Mouse (Mus musculus): Measurements from ENCODE around the gene Cntn1. TPM values are rescaled to one million over a fixed set of nuclear protein-coding genes. Genes with fewer than 3 reads are reported as not detected.
A peak's percentile ranks its signal among the peaks of the same experiment; 100 is the strongest.

Gene Cntn1
- 81.0 TPM in 1 of 2 replicates, not detected in the other for polyA plus RNA-seq (2012; ENCODE audit: insufficient read depth, insufficient read length, low replicate concordance, missing spikeins)

DNA sequence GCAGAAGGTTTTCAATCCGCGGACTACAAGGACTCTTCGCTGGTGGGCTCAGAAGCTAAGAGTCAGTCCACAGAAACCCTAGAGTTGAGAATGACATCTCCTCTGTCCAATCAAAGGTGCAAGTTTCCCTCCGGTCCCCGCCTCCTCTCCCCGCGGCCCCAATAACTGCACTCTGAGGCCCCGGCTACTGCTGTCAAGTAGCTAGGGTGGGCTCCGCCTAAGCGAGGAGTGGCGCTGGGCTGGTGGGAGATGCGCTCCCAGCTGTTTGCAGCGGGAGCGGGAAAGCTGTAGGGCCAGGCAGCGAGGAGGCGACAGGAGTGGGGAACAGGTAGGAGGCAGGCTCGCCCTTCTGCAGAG lies at the start of gene Cntn1:
Gene Cntn1, plus strand, starts transcription at position 170 of the 357 bp plus-strand sequence.
- Histone ChIP-seq H3K4me1 (ENCODE audit: control insufficient read depth, insufficient read depth, low read length) (peaks cover 1% of the 10 kb centered on the region), H3K27ac (ENCODE audit: insufficient read depth, low read depth, low read length) (peak within 1 kb of the TSS; percentile 86), H3K4me3 (ENCODE audit: insufficient read depth, low read depth, low read length) (peak within 1 kb of the TSS; percentile 76)
- WGBS: under 1% methylated on average over 17 of the region's 17 CpGs
- TF ChIP-seq POLR2A (IDR thresholded peaks at IDR 0.05; ENCODE audit: insufficient read depth, low read depth, low read length) (peak; percentile 81), CTCF (IDR thresholded peaks at IDR 0.05; ENCODE audit: insufficient read depth, low read depth, low read length) (no peak)

DNA sequence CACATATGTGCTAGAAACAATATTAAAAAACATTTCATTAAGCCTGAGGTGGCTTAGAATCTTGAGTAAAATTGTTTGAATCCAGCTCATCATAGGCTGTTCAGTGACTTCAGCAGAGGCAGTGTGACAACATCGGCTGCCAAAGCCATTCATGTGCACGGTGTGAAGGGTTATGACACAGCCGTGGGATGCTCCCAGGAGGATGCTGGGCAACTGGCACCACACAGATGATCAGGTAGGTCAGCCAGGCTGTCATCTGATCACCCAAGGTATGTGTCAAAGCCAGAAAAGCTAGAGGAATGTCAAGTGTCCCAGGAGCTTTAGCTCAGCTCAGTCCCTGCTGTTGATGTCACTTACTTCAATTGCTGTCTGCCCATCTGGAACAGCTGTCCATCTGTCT lies 49.5 kb upstream of the Cntn1 start:
- TF ChIP-seq POLR2A (IDR thresholded peaks at IDR 0.05; ENCODE audit: insufficient read depth, low read depth, low read length) (no peak), CTCF (IDR thresholded peaks at IDR 0.05; ENCODE audit: insufficient read depth, low read depth, low read length) (no peak)
- Histone ChIP-seq H3K4me1 (ENCODE audit: control insufficient read depth, insufficient read depth, low read length) (no peaks in the 10 kb centered on the region), H3K27ac (ENCODE audit: insufficient read depth, low read depth, low read length) (no peak overlapping the region), H3K4me3 (ENCODE audit: insufficient read depth, low read depth, low read length) (no peak overlapping the region)
- WGBS: 89% methylated on average over 3 of the region's 3 CpGs

DNA sequence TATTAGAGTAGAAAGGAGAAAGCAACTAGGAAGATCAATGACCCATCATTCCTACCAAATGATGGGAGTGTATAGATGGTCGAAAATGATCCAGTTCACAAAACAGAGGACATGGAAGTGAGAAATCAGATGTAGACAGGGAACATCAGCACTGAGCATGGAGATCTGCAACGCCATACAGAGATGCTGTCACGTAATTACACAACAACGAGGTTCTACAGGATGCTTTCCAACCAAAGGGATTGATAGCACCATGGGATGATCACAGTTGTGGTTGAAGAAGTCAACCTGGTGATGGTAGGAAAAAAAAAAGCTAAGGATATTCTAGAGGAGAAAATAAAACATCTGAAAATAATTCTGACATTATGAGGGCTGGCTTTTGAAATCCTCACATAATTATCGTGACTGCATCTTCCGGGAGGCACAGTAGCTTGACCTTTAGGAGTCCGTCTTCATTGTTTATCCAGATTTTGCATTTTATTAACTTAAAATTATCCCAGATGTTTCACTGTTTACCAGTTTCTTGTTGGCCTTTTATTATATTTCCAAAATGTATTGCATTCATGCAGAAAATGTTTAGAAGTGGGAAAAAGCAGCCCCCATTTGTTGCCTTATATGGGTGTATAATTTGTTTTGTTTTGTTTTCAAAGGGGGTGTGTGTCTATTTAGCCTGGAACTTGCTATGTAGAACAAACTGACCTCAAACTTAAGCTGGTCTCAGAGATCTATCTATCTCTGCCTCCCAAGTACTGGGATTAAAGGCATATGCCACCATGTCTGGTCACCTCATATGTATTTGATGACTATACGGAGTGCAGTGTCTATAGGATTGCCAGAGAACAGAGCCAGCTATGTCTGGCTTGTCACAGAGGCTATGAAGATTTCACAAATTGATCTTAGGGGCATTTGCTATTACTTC lies 38.5 kb upstream of the Cntn1 start:
- Histone ChIP-seq H3K27ac (ENCODE audit: insufficient read depth, low read depth, low read length) (no peak overlapping the region), H3K4me1 (ENCODE audit: control insufficient read depth, insufficient read depth, low read length) (no peaks in the 10 kb centered on the region), H3K4me3 (ENCODE audit: insufficient read depth, low read depth, low read length) (no peak overlapping the region)
- 91% methylated on average over 8 of the region's 8 CpGs for WGBS
- TF ChIP-seq CTCF (IDR thresholded peaks at IDR 0.05; ENCODE audit: insufficient read depth, low read depth, low read length) (no peak), POLR2A (IDR thresholded peaks at IDR 0.05; ENCODE audit: insufficient read depth, low read depth, low read length) (no peak)

DNA sequence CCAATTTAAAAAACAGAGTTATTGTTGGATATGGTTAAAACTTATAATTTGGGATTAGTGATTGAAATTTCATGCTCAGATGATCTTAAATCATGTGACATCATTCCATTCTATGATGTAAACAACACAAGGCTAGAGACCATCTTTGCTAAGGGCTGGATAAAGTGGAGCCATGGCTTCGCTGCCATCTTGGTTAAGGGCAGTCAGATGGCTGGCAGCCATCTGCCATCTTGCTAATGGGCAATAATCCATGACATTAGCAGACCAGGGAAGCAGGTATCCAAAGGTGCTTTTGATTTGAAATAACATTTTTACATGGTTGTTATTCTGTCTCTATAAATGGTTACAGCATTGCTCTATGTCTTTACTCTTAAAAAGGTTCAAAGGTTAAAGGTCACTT lies 16.9 kb upstream of the Cntn1 start:
- H3K4me3 ChIP-seq (ENCODE audit: insufficient read depth, low read depth, low read length): no peak overlapping the region
- 90% methylated on average over 1 of the region's 1 CpGs for WGBS
- no peak for TF ChIP-seq POLR2A (IDR thresholded peaks at IDR 0.05; ENCODE audit: insufficient read depth, low read depth, low read length)
- no peak for TF ChIP-seq CTCF (IDR thresholded peaks at IDR 0.05; ENCODE audit: insufficient read depth, low read depth, low read length)
- no peak overlapping the region for H3K27ac ChIP-seq (ENCODE audit: insufficient read depth, low read depth, low read length)
- H3K4me1 ChIP-seq (ENCODE audit: control insufficient read depth, insufficient read depth, low read length): no peaks in the 10 kb centered on the region

DNA sequence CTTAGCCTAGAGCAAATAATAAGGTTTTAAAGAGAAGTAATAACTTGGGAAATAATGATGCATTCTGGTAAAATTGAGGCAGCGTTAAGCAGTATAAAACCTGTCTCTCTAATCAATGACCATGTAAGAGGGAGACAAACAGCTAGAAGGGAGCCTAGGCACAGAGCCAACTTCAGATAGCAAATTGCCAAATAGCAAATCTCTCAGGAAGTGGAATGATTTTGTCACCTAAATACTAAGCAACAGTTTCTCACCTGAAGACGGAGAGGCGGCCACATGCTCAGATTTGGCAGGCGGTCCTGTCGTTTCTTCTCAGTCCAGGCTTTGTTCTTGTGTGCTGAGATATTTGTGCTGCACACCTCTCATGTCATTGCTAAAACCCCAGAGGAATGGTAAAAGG lies 8.4 kb upstream of the Cntn1 start:
- H3K27ac ChIP-seq (ENCODE audit: insufficient read depth, low read depth, low read length): no peak overlapping the region
- H3K4me3 ChIP-seq (ENCODE audit: insufficient read depth, low read depth, low read length): no peak overlapping the region
- TF ChIP-seq POLR2A (IDR thresholded peaks at IDR 0.05; ENCODE audit: insufficient read depth, low read depth, low read length) (no peak), CTCF (IDR thresholded peaks at IDR 0.05; ENCODE audit: insufficient read depth, low read depth, low read length) (no peak)
- 62% methylated on average over 5 of the region's 5 CpGs for WGBS
- peaks cover 2% of the 10 kb centered on the region for H3K4me1 ChIP-seq (ENCODE audit: control insufficient read depth, insufficient read depth, low read length)

DNA sequence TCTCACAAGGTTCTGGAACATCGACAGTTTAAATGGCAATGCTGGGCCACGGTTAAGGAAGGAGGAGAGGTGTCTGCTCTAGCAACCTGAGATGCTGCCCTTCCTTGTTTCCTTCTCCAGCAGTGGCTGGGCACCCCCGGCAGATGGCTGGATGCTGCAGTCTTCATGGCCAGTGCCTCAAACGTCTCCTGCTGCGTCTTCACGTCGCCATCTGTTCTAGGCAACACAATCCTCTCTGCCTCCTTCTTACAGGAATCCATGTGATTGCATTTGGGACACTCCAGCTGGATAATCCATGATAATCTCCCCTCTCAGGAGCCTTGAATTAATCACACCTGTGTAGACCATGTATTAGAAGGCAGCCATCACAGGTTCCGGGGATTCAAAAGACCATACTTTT lies 4.9 kb upstream of the Cntn1 start:
- no peak overlapping the region for H3K4me3 ChIP-seq (ENCODE audit: insufficient read depth, low read depth, low read length)
- no peak for TF ChIP-seq POLR2A (IDR thresholded peaks at IDR 0.05; ENCODE audit: insufficient read depth, low read depth, low read length)
- TF ChIP-seq CTCF (IDR thresholded peaks at IDR 0.05; ENCODE audit: insufficient read depth, low read depth, low read length): no peak
- no peak overlapping the region for H3K27ac ChIP-seq (ENCODE audit: insufficient read depth, low read depth, low read length)
- peaks cover 2% of the 10 kb centered on the region for H3K4me1 ChIP-seq (ENCODE audit: control insufficient read depth, insufficient read depth, low read length)
- WGBS: 79% methylated on average over 8 of the region's 8 CpGs

DNA sequence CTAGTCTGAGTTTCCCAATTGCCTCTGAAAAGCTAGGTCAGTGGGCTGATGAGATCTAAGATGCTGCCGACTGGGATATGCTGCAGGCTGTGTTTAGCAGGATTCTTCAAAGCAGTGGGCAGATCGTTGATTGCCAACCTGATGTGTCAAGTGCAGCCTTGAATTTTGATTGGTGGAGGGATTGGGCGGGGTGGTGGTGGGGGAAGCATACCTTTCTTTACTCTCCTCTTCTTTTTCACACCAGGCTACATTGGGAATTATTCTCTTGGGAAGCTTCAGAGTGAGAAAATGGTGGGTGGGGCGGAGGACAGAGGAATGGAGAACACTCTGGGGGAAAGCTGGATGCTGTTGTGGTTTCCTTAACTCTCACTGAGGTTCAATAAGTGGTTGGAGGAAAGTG lies 2.9 kb upstream of the Cntn1 start:
- H3K4me1 ChIP-seq (ENCODE audit: control insufficient read depth, insufficient read depth, low read length): peaks cover 2% of the 10 kb centered on the region
- TF ChIP-seq POLR2A (IDR thresholded peaks at IDR 0.05; ENCODE audit: insufficient read depth, low read depth, low read length): no peak
- no peak for TF ChIP-seq CTCF (IDR thresholded peaks at IDR 0.05; ENCODE audit: insufficient read depth, low read depth, low read length)
- H3K4me3 ChIP-seq (ENCODE audit: insufficient read depth, low read depth, low read length): no peak overlapping the region
- H3K27ac ChIP-seq (ENCODE audit: insufficient read depth, low read depth, low read length): no peak overlapping the region
- 67% methylated on average over 4 of the region's 4 CpGs for WGBS

DNA sequence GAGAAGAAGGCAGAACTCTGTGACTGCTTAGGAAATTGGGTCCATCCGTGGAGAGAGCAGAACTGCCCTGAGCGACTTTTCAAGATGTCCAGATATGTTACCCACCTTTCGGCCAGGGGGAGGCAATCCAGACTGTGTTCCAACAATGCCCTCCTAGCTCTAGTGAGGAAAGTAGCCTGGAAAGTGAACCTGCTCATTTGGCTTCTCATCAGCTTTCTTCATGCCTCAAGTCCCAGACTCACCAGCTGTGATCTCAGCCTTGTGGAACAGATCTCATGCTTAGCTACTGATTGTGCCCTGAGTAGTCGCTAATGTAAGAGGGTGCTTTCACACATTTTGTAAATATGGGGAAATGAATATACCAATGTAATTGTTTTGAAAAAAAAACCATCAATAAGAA lies 2.4 kb upstream of the Cntn1 start:
- no peak overlapping the region for H3K4me3 ChIP-seq (ENCODE audit: insufficient read depth, low read depth, low read length)
- WGBS: 81% methylated on average over 4 of the region's 4 CpGs
- H3K4me1 ChIP-seq (ENCODE audit: control insufficient read depth, insufficient read depth, low read length): peaks cover 2% of the 10 kb centered on the region
- H3K27ac ChIP-seq (ENCODE audit: insufficient read depth, low read depth, low read length): no peak overlapping the region
- TF ChIP-seq POLR2A (IDR thresholded peaks at IDR 0.05; ENCODE audit: insufficient read depth, low read depth, low read length) (no peak), CTCF (IDR thresholded peaks at IDR 0.05; ENCODE audit: insufficient read depth, low read depth, low read length) (no peak)

DNA sequence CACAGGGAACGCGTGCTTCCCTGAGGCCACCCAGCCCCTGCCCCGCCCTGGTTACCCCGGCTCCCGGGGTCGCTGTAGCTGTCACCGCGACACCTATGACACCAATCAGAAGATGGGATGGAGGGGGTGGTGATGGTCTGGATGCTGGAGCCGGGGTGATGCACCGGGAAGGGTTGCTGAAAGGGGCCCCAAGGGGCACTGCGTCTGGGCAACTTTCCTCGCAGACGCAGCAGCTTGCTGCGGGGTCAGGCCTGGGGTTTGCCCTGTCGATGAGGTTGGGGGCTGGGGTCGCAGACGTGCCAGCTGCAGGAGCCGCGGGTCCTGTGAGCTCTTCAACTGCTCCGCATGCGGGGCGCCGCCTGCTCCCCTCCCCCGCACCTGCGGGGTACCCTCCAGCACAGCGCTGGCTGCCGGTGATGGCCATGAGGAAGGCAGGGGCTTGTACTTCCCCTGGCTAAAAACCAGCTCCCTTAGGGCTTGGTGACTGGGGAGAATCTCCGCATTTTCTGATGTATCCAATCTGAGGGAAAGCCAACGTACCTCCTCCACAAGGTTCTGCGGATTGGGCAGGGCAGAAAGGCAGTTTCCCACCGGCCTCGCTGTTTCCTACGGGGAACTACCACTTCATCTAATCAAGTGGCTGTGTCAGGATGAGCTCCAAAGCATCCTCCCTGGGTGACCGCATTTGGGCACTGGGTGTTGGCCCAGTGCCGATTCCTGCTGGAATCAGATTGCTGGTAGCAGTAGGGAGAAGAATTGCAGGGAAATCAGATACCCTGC lies 578 bp downstream of the Cntn1 start:
- H3K27ac ChIP-seq (ENCODE audit: insufficient read depth, low read depth, low read length): peak overlapping the region; percentile 86
- peak overlapping the region; percentile 76 for H3K4me3 ChIP-seq (ENCODE audit: insufficient read depth, low read depth, low read length)
- under 1% methylated on average over 35 of the region's 35 CpGs for WGBS
- no peaks in the 10 kb centered on the region for H3K4me1 ChIP-seq (ENCODE audit: control insufficient read depth, insufficient read depth, low read length)
- no peak for TF ChIP-seq CTCF (IDR thresholded peaks at IDR 0.05; ENCODE audit: insufficient read depth, low read depth, low read length)
- peak; percentile 18; the same call in 1 of the 2 replicates for TF ChIP-seq POLR2A (IDR thresholded peaks at IDR 0.05; ENCODE audit: insufficient read depth, low read depth, low read length)

Measured in olfactory bulb, adult 2 months (tissue).